11 mouse cellular contexts compared by ENCODE assay signal in genomic region chr8:91276337-91276736, GRCm38 (mm10). TPM values are rescaled to one million over a fixed set of nuclear protein-coding genes. Genes with fewer than 3 reads are reported as not detected.
DNase-seq lines count a peak whose midpoint lies in the region; ATAC-seq and TF ChIP-seq lines count a peak whose summit lies in the region.
"Had no signal": no experiment of that assay in that cellular context is flagged by ENCODE, and none has a peak within 500 bp of the region (broad histone marks: within the 10 kb centered on the region; RNA-seq: fewer than 3 reads in every experiment).

No protein-coding gene starts in this region.

- peak; percentile 14 for DNase-seq in hindbrain, embryonic 11.5 days (ENCODE audit: low spot score)
- DNase-seq in testis, postnatal 14 days (ENCODE audit: low spot score) = no peak
- no peak for DNase-seq in brain, embryonic 14.5 days (ENCODE audit: low read depth)
- peak; percentile 57 for DNase-seq in thymus, postnatal 4 days
- DNase-seq in ovary, postnatal 14 days (ENCODE audit: low spot score) = no peak
- no peak for DNase-seq in cerebellum, adult 9-10 months

- no peaks in the 10 kb centered on the region for H3K27me3 ChIP-seq in hindbrain, embryonic 11.5 days (ENCODE audit: control insufficient read depth, insufficient read depth, low read length)
- H3K27me3 ChIP-seq in hindbrain, embryonic 16.5 days (replicated peaks; ENCODE audit: control insufficient read depth, insufficient read depth, low read length) = no peaks in the 10 kb centered on the region
- H3K27me3 ChIP-seq in testis, adult 2 months (ENCODE audit: control insufficient read depth, insufficient read depth, low read length) = no peaks in the 10 kb centered on the region
- H3K27me3 ChIP-seq: embryonic facial prominence, embryonic 13.5 days; limb, embryonic 15.5 days; midbrain, embryonic 12.5 days had no signal

- H3K4me3 ChIP-seq in hindbrain, embryonic 11.5 days (ENCODE audit: low read depth, low read length) = no peak overlapping the region
- no peak overlapping the region for H3K4me3 ChIP-seq in hindbrain, embryonic 16.5 days (ENCODE audit: low read length)
- H3K4me3 ChIP-seq in testis, adult 2 months (ENCODE audit: control insufficient read depth, low read depth, low read length) = no peak overlapping the region
- H3K4me3 ChIP-seq: embryonic facial prominence, embryonic 13.5 days; limb, embryonic 15.5 days; midbrain, embryonic 12.5 days had no signal

- 95% methylated on average over 2 of the region's 2 CpGs for WGBS in hindbrain, embryonic 11.5 days
- 97% methylated on average over 2 of the region's 2 CpGs for WGBS in hindbrain, embryonic 16.5 days

- H3K36me3 ChIP-seq in hindbrain, embryonic 11.5 days (ENCODE audit: control insufficient read depth, insufficient read depth, low read length) = no peaks in the 10 kb centered on the region
- 0 out of 2 replicates have a peak, but pooled peaks cover 2% of the 10 kb centered on the region for H3K36me3 ChIP-seq in hindbrain, embryonic 16.5 days (ENCODE audit: control insufficient read depth, insufficient read depth, low read length)
- no peaks in the 10 kb centered on the region for H3K36me3 ChIP-seq in testis, adult 2 months (ENCODE audit: control insufficient read depth, insufficient read depth, low read length)

- ATAC-seq in hindbrain, embryonic 11.5 days (ENCODE audit: low FRiP score) = no peak
- ATAC-seq in hindbrain, embryonic 16.5 days = no peak

- H3K4me1 ChIP-seq in hindbrain, embryonic 11.5 days (replicated peaks; ENCODE audit: control insufficient read depth, insufficient read depth, low read length) = no peaks in the 10 kb centered on the region
- no peaks in the 10 kb centered on the region for H3K4me1 ChIP-seq in hindbrain, embryonic 16.5 days (ENCODE audit: control insufficient read depth, insufficient read depth, low read depth, low read length)
- H3K4me1 ChIP-seq in testis, adult 2 months (ENCODE audit: control insufficient read depth, insufficient read depth, low read length) = no peaks in the 10 kb centered on the region
- H3K4me1 ChIP-seq: midbrain, embryonic 12.5 days had no signal

- peak; percentile 67; the same call in 1 of the 2 replicates for TF ChIP-seq CTCF in testis, adult 2 months (IDR thresholded peaks at IDR 0.05; ENCODE audit: control insufficient read depth, insufficient read depth, insufficient replicate concordance, low read depth, low read length)
- TF ChIP-seq CTCF in brain, embryonic 14.5 days (IDR thresholded peaks at IDR 0.05; ENCODE audit: borderline replicate concordance, extremely low read depth, insufficient read depth, insufficient read length) = peak; percentile 30; the same call in 1 of the 2 replicates

- no peaks in the 10 kb centered on the region for H3K9me3 ChIP-seq in hindbrain, embryonic 11.5 days (ENCODE audit: control insufficient read depth, low read length)
- no peaks in the 10 kb centered on the region for H3K9me3 ChIP-seq in hindbrain, embryonic 16.5 days (ENCODE audit: control insufficient read depth, low read length)
- H3K9me3 ChIP-seq: embryonic facial prominence, embryonic 13.5 days; limb, embryonic 15.5 days had no signal

- H3K9ac ChIP-seq in hindbrain, embryonic 11.5 days (ENCODE audit: low read depth, low read length) = no peak overlapping the region
- H3K9ac ChIP-seq in hindbrain, embryonic 16.5 days (ENCODE audit: low read depth, low read length) = no peak overlapping the region
- H3K9ac ChIP-seq: embryonic facial prominence, embryonic 13.5 days; limb, embryonic 15.5 days; midbrain, embryonic 12.5 days had no signal

- no peak overlapping the region for H3K27ac ChIP-seq in hindbrain, embryonic 11.5 days (ENCODE audit: low read depth, low read length)
- no peak overlapping the region for H3K27ac ChIP-seq in hindbrain, embryonic 16.5 days (ENCODE audit: low read depth, low read length)
- no peak overlapping the region for H3K27ac ChIP-seq in testis, adult 2 months (ENCODE audit: control insufficient read depth, insufficient read depth, low read depth, low read length)
- H3K27ac ChIP-seq: embryonic facial prominence, embryonic 13.5 days; limb, embryonic 15.5 days; midbrain, embryonic 12.5 days had no signal

- no peak for TF ChIP-seq POLR2A in testis, adult 2 months (IDR thresholded peaks at IDR 0.05; ENCODE audit: control insufficient read depth, low read depth, low read length)
- no peak for TF ChIP-seq POLR2A in brain, embryonic 14.5 days (IDR thresholded peaks at IDR 0.05; ENCODE audit: borderline replicate concordance, extremely low read depth, insufficient read depth, insufficient read length, poor library complexity, severe bottlenecking)

- no peak overlapping the region for H3K4me2 ChIP-seq in hindbrain, embryonic 11.5 days (replicated peaks; ENCODE audit: low read depth, low read length)
- no peak overlapping the region for H3K4me2 ChIP-seq in hindbrain, embryonic 16.5 days (ENCODE audit: low read length)
- H3K4me2 ChIP-seq: embryonic facial prominence, embryonic 13.5 days; limb, embryonic 15.5 days; midbrain, embryonic 12.5 days had no signal

RNA-seq across cellular contexts. Expression of gene Rpgrip1l, which starts 36.7 kb away (rescaled TPM):
- 11.8 and 19.4 TPM in 2 replicates for polyA plus RNA-seq in hindbrain, embryonic 11.5 days (2014; fragmentation: Nextera tagmentation; extraction: Ambion mirVana)
- 10.0 and 10.6 TPM in 2 replicates for polyA plus RNA-seq in hindbrain, embryonic 16.5 days (2015; fragmentation: Nextera tagmentation; extraction: Ambion mirVana)
- polyA plus RNA-seq in testis, adult 2 months (2012; rRNA removed) = 15.6 and 20.4 TPM in 2 replicates
- polyA plus RNA-seq in brain, embryonic 14.5 days (2012; rRNA removed) = 8.6 and 8.9 TPM in 2 replicates

RNA-seq across cellular contexts. Expression of gene Fto, which starts 37.0 kb away (rescaled TPM):
- polyA plus RNA-seq in hindbrain, embryonic 11.5 days (2014; fragmentation: Nextera tagmentation; extraction: Ambion mirVana) = 94.7 and 107 TPM in 2 replicates
- polyA plus RNA-seq in hindbrain, embryonic 16.5 days (2015; fragmentation: Nextera tagmentation; extraction: Ambion mirVana) = 151 and 169 TPM in 2 replicates
- polyA plus RNA-seq in testis, adult 2 months (2012; rRNA removed) = 55.9 and 56.4 TPM in 2 replicates
- 111 and 144 TPM in 2 replicates for polyA plus RNA-seq in brain, embryonic 14.5 days (2012; rRNA removed)

Comparison
In these comparisons a context has a peak if more than half of its experiments do, and no peak if none do; other contexts are left out.
1. DNase-seq: peak in hindbrain, embryonic 11.5 days (single experiment) and thymus, postnatal 4 days (single experiment); none in testis, postnatal 14 days (single experiment), brain, embryonic 14.5 days (single experiment), ovary, postnatal 14 days (single experiment) and cerebellum, adult 9-10 months (single experiment).